Mouse (Mus musculus) erythroblast, embryonic 14.5 days (primary cell): Measurements from ENCODE around the gene Fbxl18.

Experiments used
- GATA1 ChIP-seq: IDR thresholded peaks from 2 replicates; pipeline ENCODE4 v1.6.1; 2012; ENCODE audit warnings: low read length, inconsistent platforms, mixed read lengths
- TAL1 ChIP-seq: IDR thresholded peaks from 3 replicates; pipeline ENCODE4 v1.6.1; 2012; ENCODE audit warnings: low read length, inconsistent platforms, mixed read lengths

- TF ChIP-seq TAL1: no peak
- no peak for TF ChIP-seq GATA1
Measured at GRCm38 (mm10) chr5:142886761-142887160, 8.5 kb downstream of the Fbxl18 start.
